In the genomic region with DNA sequence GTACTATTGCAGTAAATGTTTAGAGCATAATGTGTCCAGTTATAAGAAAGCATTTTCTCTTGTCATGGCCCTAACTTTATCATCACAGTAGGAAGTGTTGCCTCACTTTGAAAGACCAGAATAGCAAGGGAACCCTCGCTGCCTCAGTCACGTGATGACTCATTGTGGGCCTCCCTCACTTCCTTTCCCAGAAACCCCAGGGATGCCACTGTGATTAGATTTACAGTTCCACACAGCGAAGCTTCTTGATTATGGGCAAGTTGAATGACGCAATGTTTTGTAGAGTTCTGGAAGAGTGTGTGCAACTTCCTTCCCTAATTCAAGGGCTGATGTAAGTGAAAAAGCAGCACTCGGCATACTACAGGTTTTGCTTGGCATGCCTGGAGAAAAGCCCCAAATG, we compare ENCODE assay signal across 20 mouse cellular contexts. TPM values are rescaled to one million over a fixed set of nuclear protein-coding genes. Genes with fewer than 3 reads are reported as not detected.
DNase-seq lines count a peak whose midpoint lies in the region; ATAC-seq and TF ChIP-seq lines count a peak whose summit lies in the region.
"Had no signal": no experiment of that assay in that cellular context is flagged by ENCODE, and none has a peak within 500 bp of the region (broad histone marks: within the 10 kb centered on the region; RNA-seq: fewer than 3 reads in every experiment).

No protein-coding gene starts in this region.

- peak; percentile 5 for DNase-seq in NIH3T3 (ENCODE audit: low read depth)
- peak; percentile 3 to 39 (median 7) for DNase-seq in liver, embryonic 14.5 days (ENCODE audit: low read depth in 3 of 3, low spot score in 3 of 3)
- no peak for DNase-seq in urinary bladder, postnatal 10 days (ENCODE audit: low spot score)
- no peak for DNase-seq in gastrocnemius, postnatal 14 days
- no peak for DNase-seq in heart, adult 8-10 months (ENCODE audit: low spot score)
- DNase-seq: adrenal gland, postnatal 36 days; cerebellum, adult 2 months; gastrocnemius, postnatal 36 days; kidney, adult 9 months; kidney, postnatal 25 days; right cerebral cortex, postnatal 4 days had no signal

- no peak for ATAC-seq in liver, embryonic 14.5 days (ENCODE audit: insufficient read depth)
- ATAC-seq in monocyte, adult 5-6 weeks (replicated peaks; ENCODE audit: insufficient number of reproducible peaks, low FRiP score, low TSS enrichment, poor library complexity, severe bottlenecking), result peak; percentile 80
- ATAC-seq: intestine, embryonic 15.5 days; midbrain, embryonic 13.5 days had no signal

- H3K4me2 ChIP-seq in liver, embryonic 14.5 days (ENCODE audit: low read depth), result no peak overlapping the region
- H3K4me2 ChIP-seq: forebrain, embryonic 12.5 days; heart, embryonic 12.5 days; hindbrain, embryonic 15.5 days; intestine, embryonic 15.5 days; midbrain, embryonic 13.5 days had no signal

- H3K4me3 ChIP-seq in C2C12 (ENCODE audit: insufficient read depth, poor library complexity, severe bottlenecking), result no peak overlapping the region
- no peak overlapping the region for H3K4me3 ChIP-seq in liver, embryonic 14.5 days (ENCODE audit: insufficient read depth in 1 of 2, low read depth in 2 of 2, low read length in 2 of 2)
- H3K4me3 ChIP-seq: forebrain, embryonic 12.5 days; heart, embryonic 12.5 days; hindbrain, embryonic 15.5 days; intestine, embryonic 15.5 days; midbrain, embryonic 13.5 days had no signal

- TF ChIP-seq CTCF in C2C12 (IDR thresholded peaks at IDR 0.05; ENCODE audit: control insufficient read depth, insufficient read depth, insufficient read length), result no peak
- TF ChIP-seq CTCF in liver, embryonic 14.5 days (IDR thresholded peaks at IDR 0.05; ENCODE audit: low read depth), result no peak

- no peaks in the 10 kb centered on the region for H3K27me3 ChIP-seq in C2C12 (ENCODE audit: control insufficient read depth, insufficient read depth, insufficient read length)
- no peaks in the 10 kb centered on the region for H3K27me3 ChIP-seq in liver, embryonic 14.5 days (ENCODE audit: control insufficient read depth, insufficient read depth, low read length)
- H3K27me3 ChIP-seq: forebrain, embryonic 12.5 days; heart, embryonic 12.5 days; hindbrain, embryonic 15.5 days; intestine, embryonic 15.5 days; midbrain, embryonic 13.5 days had no signal

- H3K27ac ChIP-seq in liver, embryonic 14.5 days, result no peak overlapping the region
- H3K27ac ChIP-seq: forebrain, embryonic 12.5 days; hindbrain, embryonic 15.5 days; intestine, embryonic 15.5 days; macrophage; midbrain, embryonic 13.5 days; stomach, postnatal 0 days had no signal

- H3K9me3 ChIP-seq in liver, embryonic 14.5 days (ENCODE audit: control insufficient read depth, low read length), result no peaks in the 10 kb centered on the region
- H3K9me3 ChIP-seq: forebrain, embryonic 12.5 days; heart, embryonic 12.5 days; hindbrain, embryonic 15.5 days; intestine, embryonic 15.5 days; midbrain, embryonic 13.5 days had no signal

- no peak overlapping the region for H3ac ChIP-seq in C2C12 (ENCODE audit: control insufficient read depth, insufficient read length, low read depth)

- no peaks in the 10 kb centered on the region for H3K79me3 ChIP-seq in C2C12 (ENCODE audit: low read depth)

- H3K36me3 ChIP-seq in C2C12 (ENCODE audit: control insufficient read depth, insufficient read depth), result no peaks in the 10 kb centered on the region
- no peaks in the 10 kb centered on the region for H3K36me3 ChIP-seq in liver, embryonic 14.5 days (replicated peaks; ENCODE audit: control insufficient read depth, insufficient read depth, low read depth)
- H3K36me3 ChIP-seq: forebrain, embryonic 12.5 days; heart, embryonic 12.5 days; hindbrain, embryonic 15.5 days; intestine, embryonic 15.5 days; midbrain, embryonic 13.5 days had no signal

- no peaks in the 10 kb centered on the region for H3K79me2 ChIP-seq in C2C12 (ENCODE audit: control insufficient read depth, insufficient read depth)

- H3K9ac ChIP-seq in liver, embryonic 14.5 days (replicated peaks), result no peak overlapping the region
- H3K9ac ChIP-seq: forebrain, embryonic 12.5 days; heart, embryonic 12.5 days; hindbrain, embryonic 15.5 days; intestine, embryonic 15.5 days; midbrain, embryonic 13.5 days had no signal

- intact Hi-C loops in gastrocnemius, postnatal 14 days (cut with DNase I; ENCODE audit: low total_unique reads), result no loop called here

- 0 out of 4 replicates have a peak, but pooled peaks cover 0 to 2% of the 10 kb centered on the region in 2 experiments for H3K4me1 ChIP-seq in liver, embryonic 14.5 days (replicated peaks; ENCODE audit: control insufficient read depth in 2 of 2, insufficient read depth in 2 of 2, low read length in 1 of 2)
- H3K4me1 ChIP-seq: forebrain, embryonic 12.5 days; hindbrain, embryonic 15.5 days; intestine, embryonic 15.5 days; midbrain, embryonic 13.5 days had no signal

- 13% methylated on average over 5 of the region's 5 CpGs for WGBS in liver, embryonic 14.5 days (ENCODE audit: insufficient replicate concordance)

- no peak for TF ChIP-seq EP300 in liver, embryonic 14.5 days (IDR thresholded peaks at IDR 0.05; ENCODE audit: low read depth)

TF ChIP-seq in C2C12, 6 proteins besides CTCF, POLR2A, EP300 and RAD21:
- TF ChIP-seq MYOD1 (IDR thresholded peaks at IDR 0.05; ENCODE audit: control insufficient read depth, insufficient read length, low read depth) (no peak), MYOG (IDR thresholded peaks at IDR 0.05; ENCODE audit: control insufficient read depth, extremely low read depth, insufficient read length) (no peak), CEBPB (IDR thresholded peaks at IDR 0.05; ENCODE audit: low read depth) (no peak), USF1 (IDR thresholded peaks at IDR 0.05; ENCODE audit: low read depth) (peak; percentile 50)

RNA-seq across cellular contexts. Expression of gene Steap4, which starts 20.3 kb away (rescaled TPM):
- polyA plus RNA-seq in C2C12 (2012; fragmentation: generic; extraction: Trizol), result not detected
- polyA plus RNA-seq in liver, embryonic 14.5 days (2012; rRNA removed), result 1.6 and 2.0 TPM in 2 replicates
- polyA plus RNA-seq in liver, embryonic 14.5 days (2014; fragmentation: Nextera tagmentation; extraction: Ambion mirVana), result 2.9 and 4.5 TPM in 2 replicates
- not detected in 3 replicates for total RNA-seq in monocyte, adult 5-6 weeks (2017)
- 10 to 100 TPM; 31.6 to 35.9 TPM for total RNA-seq in gastrocnemius, postnatal 14 days (2021)
- total RNA-seq in heart, adult 8-10 months (2022), result 10 to 100 TPM; 15.5 to 20.9 (median 18.0) TPM
- polyA plus RNA-seq: macrophage had no signal

Comparison
In these comparisons a context has a peak if more than half of its experiments do, and no peak if none do; other contexts are left out.
1. DNase-seq: peak in NIH3T3 (single experiment) and liver, embryonic 14.5 days (3 of 3); none in urinary bladder, postnatal 10 days (single experiment), gastrocnemius, postnatal 14 days (single experiment) and heart, adult 8-10 months (single experiment).
2. RNA of gene Steap4, which starts 20.3 kb away (total RNA-seq): 31.6 to 35.9 TPM in gastrocnemius, postnatal 14 days and 15.5 to 20.9 TPM in heart, adult 8-10 months; not detected in monocyte, adult 5-6 weeks; every median in the first group is over 10 times any median in the second.